Mouse (Mus musculus): Measurements from ENCODE around the gene Ccr8. TPM values are rescaled to one million over a fixed set of nuclear protein-coding genes. Genes with fewer than 3 reads are reported as not detected.
A peak's percentile ranks its signal among the peaks of the same experiment; 100 is the strongest.

The Ccr8 gene
- polyA plus RNA-seq, 1 experiment from 2014 or later: not detected

- no peak overlapping the region for H3K9ac ChIP-seq (replicated peaks; ENCODE audit: low read length)
- no peaks in the 10 kb centered on the region for H3K27me3 ChIP-seq (ENCODE audit: control insufficient read depth, insufficient read depth, low read length)
- WGBS: 91% methylated on average over 6 of the region's 6 CpGs
- no peak overlapping the region for H3K4me2 ChIP-seq (ENCODE audit: low read depth, low read length)
- no peak overlapping the region for H3K27ac ChIP-seq (replicated peaks; ENCODE audit: low read depth, low read length)
- H3K36me3 ChIP-seq (replicated peaks; ENCODE audit: control insufficient read depth, insufficient read depth, low read depth, low read length): no peaks in the 10 kb centered on the region
- ATAC-seq (replicated peaks; ENCODE audit: insufficient number of reproducible peaks, low FRiP score, low TSS enrichment, low read depth) (no peak), DNase-seq (ENCODE audit: low spot score) (no peak)
- H3K4me3 ChIP-seq (ENCODE audit: low read depth, low read length): no peak overlapping the region
- H3K9me3 ChIP-seq (replicated peaks; ENCODE audit: control insufficient read depth, low read length): no peaks in the 10 kb centered on the region
- no peaks in the 10 kb centered on the region for H3K4me1 ChIP-seq (ENCODE audit: control insufficient read depth, insufficient read depth, low read length)
Measured at GRCm38 (mm10) chr9:120112472-120112871, 20.6 kb downstream of the Ccr8 start.

GRCm38 (mm10) chr9:120113456-120113855 is 21.5 kb downstream of the Ccr8 start:
- ATAC-seq (replicated peaks; ENCODE audit: insufficient number of reproducible peaks, low FRiP score, low TSS enrichment, low read depth): no peak
- 95% methylated on average over 6 of the region's 7 CpGs for WGBS
- H3K4me2 ChIP-seq (ENCODE audit: low read depth, low read length): no peak overlapping the region

GRCm38 (mm10) chr9:120114051-120114788 is 22.3 kb downstream of the Ccr8 start:
- Histone ChIP-seq H3K27me3 (ENCODE audit: control insufficient read depth, insufficient read depth, low read length) (no peaks in the 10 kb centered on the region), H3K9ac (replicated peaks; ENCODE audit: low read length) (no peak overlapping the region), H3K4me1 (ENCODE audit: control insufficient read depth, insufficient read depth, low read length) (no peaks in the 10 kb centered on the region), H3K9me3 (replicated peaks; ENCODE audit: control insufficient read depth, low read length) (no peaks in the 10 kb centered on the region), H3K4me2 (ENCODE audit: low read depth, low read length) (no peak overlapping the region), H3K4me3 (ENCODE audit: low read depth, low read length) (no peak overlapping the region), H3K36me3 (replicated peaks; ENCODE audit: control insufficient read depth, insufficient read depth, low read depth, low read length) (no peaks in the 10 kb centered on the region; the same call in 1 of the 2 replicates), H3K27ac (replicated peaks; ENCODE audit: low read depth, low read length) (no peak overlapping the region)
- ATAC-seq (replicated peaks; ENCODE audit: insufficient number of reproducible peaks, low FRiP score, low TSS enrichment, low read depth) (no peak), DNase-seq (ENCODE audit: low spot score) (no peak)
- 92% methylated on average over 17 of the region's 17 CpGs for WGBS

More at GRCm38 (mm10) chr9:120113456-120113855, 21.5 kb downstream of the Ccr8 start:
- Histone ChIP-seq H3K4me3 (ENCODE audit: low read depth, low read length) (no peak overlapping the region), H3K9ac (replicated peaks; ENCODE audit: low read length) (no peak overlapping the region), H3K27me3 (ENCODE audit: control insufficient read depth, insufficient read depth, low read length) (no peaks in the 10 kb centered on the region), H3K27ac (replicated peaks; ENCODE audit: low read depth, low read length) (no peak overlapping the region), H3K4me1 (ENCODE audit: control insufficient read depth, insufficient read depth, low read length) (no peaks in the 10 kb centered on the region), H3K9me3 (replicated peaks; ENCODE audit: control insufficient read depth, low read length) (no peaks in the 10 kb centered on the region), H3K36me3 (replicated peaks; ENCODE audit: control insufficient read depth, insufficient read depth, low read depth, low read length) (no peaks in the 10 kb centered on the region; the same call in 1 of the 2 replicates)
- DNase-seq (ENCODE audit: low spot score): no peak

GRCm38 (mm10) chr9:120114789-120115151 is 22.9 kb downstream of the Ccr8 start:
- no peaks in the 10 kb centered on the region for H3K9me3 ChIP-seq (replicated peaks; ENCODE audit: control insufficient read depth, low read length)
- WGBS: 89% methylated on average over 2 of the region's 2 CpGs
- no peaks in the 10 kb centered on the region; the same call in 1 of the 2 replicates for H3K36me3 ChIP-seq (replicated peaks; ENCODE audit: control insufficient read depth, insufficient read depth, low read depth, low read length)
- DNase-seq (ENCODE audit: low spot score): no peak
- no peak overlapping the region for H3K4me2 ChIP-seq (ENCODE audit: low read depth, low read length)
- ATAC-seq (replicated peaks; ENCODE audit: insufficient number of reproducible peaks, low FRiP score, low TSS enrichment, low read depth): no peak
- H3K4me3 ChIP-seq (ENCODE audit: low read depth, low read length): no peak overlapping the region
- no peak overlapping the region for H3K27ac ChIP-seq (replicated peaks; ENCODE audit: low read depth, low read length)
- H3K4me1 ChIP-seq (ENCODE audit: control insufficient read depth, insufficient read depth, low read length): no peaks in the 10 kb centered on the region
- no peaks in the 10 kb centered on the region for H3K27me3 ChIP-seq (ENCODE audit: control insufficient read depth, insufficient read depth, low read length)
- H3K9ac ChIP-seq (replicated peaks; ENCODE audit: low read length): no peak overlapping the region

- no peaks in the 10 kb centered on the region; the same call in 1 of the 2 replicates for H3K36me3 ChIP-seq (replicated peaks; ENCODE audit: control insufficient read depth, insufficient read depth, low read depth, low read length)
- no peaks in the 10 kb centered on the region for H3K27me3 ChIP-seq (ENCODE audit: control insufficient read depth, insufficient read depth, low read length)
- DNase-seq (ENCODE audit: low spot score) (no peak), ATAC-seq (replicated peaks; ENCODE audit: insufficient number of reproducible peaks, low FRiP score, low TSS enrichment, low read depth) (no peak)
- H3K4me3 ChIP-seq (ENCODE audit: low read depth, low read length): no peak overlapping the region
- WGBS: 83% methylated on average over 5 of the region's 5 CpGs
- H3K4me1 ChIP-seq (ENCODE audit: control insufficient read depth, insufficient read depth, low read length): no peaks in the 10 kb centered on the region
- H3K27ac ChIP-seq (replicated peaks; ENCODE audit: low read depth, low read length): no peak overlapping the region
- H3K4me2 ChIP-seq (ENCODE audit: low read depth, low read length): no peak overlapping the region
- H3K9ac ChIP-seq (replicated peaks; ENCODE audit: low read length): 0 out of 2 replicates have a peak overlapping the region, but pooled peaks have one; percentile 15
- no peaks in the 10 kb centered on the region for H3K9me3 ChIP-seq (replicated peaks; ENCODE audit: control insufficient read depth, low read length)
Measured at GRCm38 (mm10) chr9:120115580-120115979, 23.7 kb downstream of the Ccr8 start.

- DNase-seq (ENCODE audit: low spot score) (no peak), ATAC-seq (replicated peaks; ENCODE audit: insufficient number of reproducible peaks, low FRiP score, low TSS enrichment, low read depth) (no peak)
- WGBS: 84% methylated on average over 8 of the region's 8 CpGs
- no peak overlapping the region for H3K4me2 ChIP-seq (ENCODE audit: low read depth, low read length)
- H3K9ac ChIP-seq (replicated peaks; ENCODE audit: low read length): no peak overlapping the region
- H3K27ac ChIP-seq (replicated peaks; ENCODE audit: low read depth, low read length): no peak overlapping the region
- H3K36me3 ChIP-seq (replicated peaks; ENCODE audit: control insufficient read depth, insufficient read depth, low read depth, low read length): no peaks in the 10 kb centered on the region; the same call in 1 of the 2 replicates
- H3K9me3 ChIP-seq (replicated peaks; ENCODE audit: control insufficient read depth, low read length): no peaks in the 10 kb centered on the region
- H3K4me1 ChIP-seq (ENCODE audit: control insufficient read depth, insufficient read depth, low read length): no peaks in the 10 kb centered on the region
- H3K4me3 ChIP-seq (ENCODE audit: low read depth, low read length): no peak overlapping the region
- no peaks in the 10 kb centered on the region for H3K27me3 ChIP-seq (ENCODE audit: control insufficient read depth, insufficient read depth, low read length)
Measured at GRCm38 (mm10) chr9:120116184-120116624, 24.3 kb downstream of the Ccr8 start.

GRCm38 (mm10) chr9:120118212-120118611 is 26.3 kb downstream of the Ccr8 start:
- no peak for DNase-seq (ENCODE audit: low spot score)
- 82% methylated on average over 4 of the region's 4 CpGs for WGBS
- no peak for ATAC-seq (replicated peaks; ENCODE audit: insufficient number of reproducible peaks, low FRiP score, low TSS enrichment, low read depth)
- Histone ChIP-seq H3K36me3 (replicated peaks; ENCODE audit: control insufficient read depth, insufficient read depth, low read depth, low read length) (no peaks in the 10 kb centered on the region; the same call in 1 of the 2 replicates), H3K27me3 (ENCODE audit: control insufficient read depth, insufficient read depth, low read length) (no peaks in the 10 kb centered on the region), H3K9me3 (replicated peaks; ENCODE audit: control insufficient read depth, low read length) (no peaks in the 10 kb centered on the region), H3K4me2 (ENCODE audit: low read depth, low read length) (no peak overlapping the region), H3K4me3 (ENCODE audit: low read depth, low read length) (no peak overlapping the region), H3K4me1 (ENCODE audit: control insufficient read depth, insufficient read depth, low read length) (no peaks in the 10 kb centered on the region), H3K9ac (replicated peaks; ENCODE audit: low read length) (no peak overlapping the region), H3K27ac (replicated peaks; ENCODE audit: low read depth, low read length) (no peak overlapping the region)

GRCm38 (mm10) chr9:120120503-120120902 is 28.6 kb downstream of the Ccr8 start:
- Histone ChIP-seq H3K36me3 (replicated peaks; ENCODE audit: control insufficient read depth, insufficient read depth, low read depth, low read length) (no peaks in the 10 kb centered on the region; the same call in none of the 2 replicates), H3K27ac (replicated peaks; ENCODE audit: low read depth, low read length) (no peak overlapping the region)
- 93% methylated on average over 7 of the region's 7 CpGs for WGBS

More at GRCm38 (mm10) chr9:120120503-120120902, 28.6 kb downstream of the Ccr8 start:
- Histone ChIP-seq H3K9ac (replicated peaks; ENCODE audit: low read length) (no peak overlapping the region), H3K4me3 (ENCODE audit: low read depth, low read length) (no peak overlapping the region), H3K27me3 (ENCODE audit: control insufficient read depth, insufficient read depth, low read length) (no peaks in the 10 kb centered on the region), H3K4me1 (ENCODE audit: control insufficient read depth, insufficient read depth, low read length) (no peaks in the 10 kb centered on the region), H3K4me2 (ENCODE audit: low read depth, low read length) (no peak overlapping the region), H3K9me3 (replicated peaks; ENCODE audit: control insufficient read depth, low read length) (no peaks in the 10 kb centered on the region)
- ATAC-seq (replicated peaks; ENCODE audit: insufficient number of reproducible peaks, low FRiP score, low TSS enrichment, low read depth) (no peak), DNase-seq (ENCODE audit: low spot score) (no peak)
